Mouse (Mus musculus) lung, embryonic 14.5 days (tissue): ENCODE results near the gene Suz12. TPM values are rescaled to one million over a fixed set of nuclear protein-coding genes. Genes with fewer than 3 reads are reported as not detected.

Experiments
- ATAC-seq: fragments of 200-750 bp; cut with Nextera tagmentation; 2 replicates; pipeline ENCODE4 v1.8.0; 2017; ENCODE audit warnings: mild to moderate bottlenecking, moderate TSS enrichment, moderate library complexity; ENCODE audit not compliant: insufficient read depth
- DNase-seq: peaks from one replicate; pipeline ENCODE4 v3.0.0-alpha.2; 2015
- H3K27ac ChIP-seq: fragments of 300-500 bp; sonication (generic); 2 replicates; pipeline ENCODE4 v1.5.1; 2014; ENCODE audit warnings: low read depth, mild to moderate bottlenecking, moderate library complexity
- H3K27me3 ChIP-seq: fragments of 300-500 bp; sonication (generic); 2 replicates; pipeline ENCODE4 v1.6.1; 2014; ENCODE audit warnings: low read length, control low read depth; ENCODE audit not compliant: insufficient read depth
- H3K36me3 ChIP-seq: fragments of 300-500 bp; sonication (generic); 2 replicates; pipeline ENCODE4 v1.6.1; 2014; ENCODE audit warnings: control low read depth; ENCODE audit not compliant: insufficient read depth
- H3K4me1 ChIP-seq: fragments of 300-500 bp; sonication (generic); 2 replicates; pipeline ENCODE4 v1.6.1; 2014; ENCODE audit warnings: antibody characterized with exemption, control low read depth; ENCODE audit not compliant: insufficient read depth
- H3K4me2 ChIP-seq: fragments of 300-500 bp; sonication (generic); 2 replicates; pipeline ENCODE4 v1.6.1; 2014; ENCODE audit warnings: mild to moderate bottlenecking
- H3K4me3 ChIP-seq: fragments of 300-500 bp; sonication (generic); 2 replicates; pipeline ENCODE4 v1.5.1; 2014; ENCODE audit warnings: low read depth, low read length
- H3K9ac ChIP-seq: fragments of 300-500 bp; sonication (generic); 2 replicates; pipeline ENCODE4 v1.6.1; 2014
- H3K9me3 ChIP-seq: fragments of 300-500 bp; sonication (generic); 2 replicates; pipeline ENCODE4 v1.6.1; 2016; ENCODE audit warnings: low read depth, low read length, control low read depth
- CTCF ChIP-seq: IDR thresholded peaks from 2 replicates; pipeline ENCODE4 v1.5.1; 2016; ENCODE audit warnings: antibody characterized with exemption, low read depth
- WGBS: fragments of 180-500 bp; shearing (Covaris S2); extraction: QIAGEN DNeasy Blood & Tissue Kit; methylation state at CpG from one replicate; pipeline ENCODE4 v1.1.7; 2014; 5-methylcytosine and 5-hydroxymethylcytosine counted together
- polyA plus RNA-seq: library from polyadenylated mRNA; unstranded; fragments of >200 nt; fragmentation: Nextera tagmentation; extraction: Ambion mirVana; gene quantifications from 2 replicates; pipeline ENCODE4 v1.2.1, GENCODE M21; 2014

The Suz12 gene
- polyA plus RNA-seq, 1 experiment from 2014 or later = 29.5 TPM

- ATAC-seq = no peak
- no peaks in the 10 kb centered on the region for H3K9me3 ChIP-seq
- H3K27me3 ChIP-seq = no peaks in the 10 kb centered on the region
- no peak for DNase-seq
- H3K4me3 ChIP-seq = no peak overlapping the region
- TF ChIP-seq CTCF = no peak
- no peaks in the 10 kb centered on the region for H3K36me3 ChIP-seq
- WGBS = 70% methylated on average over 7 of the region's 7 CpGs
- H3K27ac ChIP-seq = peak overlapping the region; percentile 97
- no peak overlapping the region for H3K9ac ChIP-seq
- H3K4me2 ChIP-seq = peak overlapping the region; percentile 69
- H3K4me1 ChIP-seq = no peaks in the 10 kb centered on the region
Measured at GRCm38 (mm10) chr11:80081786-80082319, 88.9 kb downstream of the Suz12 start.

Other genes starting within 250 kb of the Suz12 start
- 62.4 and 64.8 TPM in 2 replicates for gene Utp6, start 30.7 kb upstream of the Suz12 start, polyA plus RNA-seq
- gene Crlf3, start 87.9 kb downstream of the Suz12 start, polyA plus RNA-seq = 41.7 and 42.3 TPM in 2 replicates
- gene Atad5, start 96.3 kb downstream of the Suz12 start, polyA plus RNA-seq = 16.2 and 16.3 TPM in 2 replicates
- gene Tefm, start 149.1 kb downstream of the Suz12 start, polyA plus RNA-seq = 27.7 and 29.0 TPM in 2 replicates
- 1.1 and 1.6 TPM in 2 replicates for gene Adap2, start 161.0 kb downstream of the Suz12 start, polyA plus RNA-seq
- 5.5 and 6.6 TPM in 2 replicates for gene Rnf135, start 190.7 kb downstream of the Suz12 start, polyA plus RNA-seq
- 59.6 and 63.3 TPM in 2 replicates for gene Rhot1, start 215.9 kb downstream of the Suz12 start, polyA plus RNA-seq